Mouse (Mus musculus): ENCODE data around the gene Homer3.
A peak's percentile ranks its signal among the peaks of the same experiment; 100 is the strongest.

The Homer3 gene

DNA sequence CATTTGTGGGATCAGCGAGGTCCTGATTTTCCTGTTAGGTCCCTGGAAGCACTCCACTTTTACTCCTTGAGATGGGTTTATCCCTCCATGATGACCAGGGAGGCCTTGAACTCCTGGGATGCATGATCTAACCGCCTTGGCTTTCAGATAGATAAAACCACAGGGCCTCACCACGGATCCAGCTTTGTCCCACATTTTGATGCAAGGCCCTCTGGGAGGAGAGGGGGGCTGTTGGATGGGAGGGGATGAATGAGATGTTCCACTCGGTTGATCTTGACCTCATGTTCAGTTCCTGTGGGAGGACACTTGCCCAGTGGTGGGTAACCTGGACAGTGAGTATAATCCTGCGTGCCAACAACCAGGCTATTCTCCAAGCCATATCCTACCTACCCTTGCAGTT is 1.8 kb downstream of the Homer3 start:
- DNase-seq (ENCODE audit: low spot score) = no peak

DNA sequence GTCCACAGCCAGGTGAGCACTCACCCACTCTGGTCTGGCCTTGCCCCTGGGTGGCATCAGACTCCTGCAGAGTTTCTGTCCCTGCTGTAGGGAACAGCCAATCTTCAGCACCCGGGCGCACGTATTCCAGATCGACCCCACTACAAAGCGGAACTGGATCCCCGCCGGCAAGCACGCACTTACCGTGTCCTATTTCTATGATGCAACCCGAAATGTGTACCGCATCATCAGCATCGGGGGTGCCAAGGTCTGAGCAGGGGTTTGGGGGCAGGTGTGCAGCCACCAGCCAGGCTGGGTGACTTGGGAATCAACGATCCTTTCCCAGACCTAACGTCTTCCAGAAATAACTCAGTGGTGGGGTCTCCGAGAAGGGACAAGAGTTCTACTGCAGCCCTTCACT is 2.7 kb downstream of the Homer3 start:
- DNase-seq (ENCODE audit: low spot score) = no peak

DNA sequence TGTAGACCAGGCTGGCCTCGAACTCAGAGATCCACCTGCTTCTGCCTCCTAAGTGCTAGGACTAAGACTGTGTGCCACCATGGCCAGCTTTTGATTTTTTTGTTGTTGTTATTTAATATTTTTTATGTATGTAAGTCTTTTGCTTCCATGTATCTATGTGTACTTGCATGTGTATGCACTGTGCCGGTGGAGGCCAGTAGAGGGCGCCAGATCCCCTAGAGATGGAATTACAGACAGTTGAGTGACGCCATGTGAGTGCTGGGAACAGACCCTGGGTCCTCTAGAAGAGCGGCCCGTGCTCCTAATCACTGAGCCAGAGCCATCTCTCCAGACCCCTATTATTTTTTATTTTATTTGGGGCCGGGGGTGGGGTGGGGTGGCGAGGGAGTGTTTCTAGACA is 4.1 kb downstream of the Homer3 start:
- no peak for DNase-seq (ENCODE audit: low spot score)

DNA sequence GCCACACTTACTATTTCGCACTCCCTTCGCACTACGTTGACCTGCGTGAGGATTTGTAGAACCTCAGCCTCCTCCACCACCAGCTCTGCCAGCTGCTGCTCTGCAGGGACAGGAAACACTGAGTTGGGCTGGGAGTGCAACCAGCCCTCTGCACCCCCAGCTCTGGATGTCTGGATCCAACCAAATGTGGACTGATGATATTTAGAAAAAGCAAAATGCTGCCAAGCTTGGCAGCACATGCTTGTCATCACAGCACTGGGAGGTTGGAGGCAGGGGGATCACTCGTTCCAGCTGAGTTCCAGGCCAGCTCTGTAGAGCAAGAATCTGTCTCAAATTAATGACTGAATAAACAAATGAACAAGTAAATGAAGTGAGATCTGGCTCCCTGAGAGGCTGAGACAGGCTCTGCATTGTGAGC is 11.4 kb downstream of the Homer3 start:
- DNase-seq (ENCODE audit: low spot score) = no peak

DNA sequence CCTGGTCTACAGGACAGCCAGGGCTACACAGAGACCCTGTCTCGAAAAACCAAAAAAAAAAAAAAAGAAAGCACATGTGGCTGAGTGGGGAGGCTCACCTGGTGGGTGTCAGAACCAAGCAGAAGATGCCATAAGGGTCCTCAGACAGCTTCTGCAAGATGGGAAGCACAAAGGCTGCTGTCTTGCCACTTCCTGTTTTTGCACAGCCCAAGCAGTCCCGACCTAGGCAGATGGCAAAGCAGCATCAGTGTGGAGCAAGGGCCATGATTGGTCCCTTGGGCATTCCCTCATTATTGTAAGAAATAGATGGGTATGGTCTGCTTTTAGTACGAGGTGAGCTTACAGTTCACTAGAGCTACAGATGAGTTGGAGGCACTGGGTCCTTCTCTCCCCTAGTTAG is 18.3 kb downstream of the Homer3 start:
- DNase-seq (ENCODE audit: low spot score) = no peak

DNA sequence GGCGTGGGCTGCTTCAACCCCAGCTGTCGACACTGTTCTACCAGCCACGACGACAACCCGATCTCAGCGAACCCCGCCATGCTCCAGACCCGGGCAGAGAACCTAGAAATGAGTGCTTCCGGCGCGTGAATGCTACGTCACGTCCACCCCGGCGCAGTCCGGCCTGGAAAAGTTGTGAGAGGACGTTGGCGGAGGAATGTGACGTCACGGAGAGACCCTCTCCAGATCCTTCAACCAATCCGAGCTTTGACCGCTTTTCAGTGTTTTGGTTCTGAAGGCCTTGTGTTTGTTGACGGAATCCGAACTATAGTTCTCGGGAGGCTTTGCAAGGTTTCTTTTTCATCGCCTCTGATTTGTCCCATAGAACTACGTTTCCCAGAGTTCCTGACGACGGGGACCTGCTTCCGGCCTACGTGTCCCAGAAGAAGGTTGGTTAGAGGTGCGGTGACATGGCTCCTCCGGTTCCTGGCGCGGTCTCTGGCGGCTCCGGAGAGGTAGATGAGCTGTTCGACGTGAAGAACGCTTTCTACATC is 19.8 kb downstream of the Homer3 start, which contains the start of the genes Ddx49 and Cope:
Ddx49 (minus strand) TSS at position 132 of the 533 bp plus-strand sequence.
Cope (plus strand) TSS at position 161 of the 533 bp plus-strand sequence.
- DNase-seq (ENCODE audit: low spot score) = peak; percentile 89

DNA sequence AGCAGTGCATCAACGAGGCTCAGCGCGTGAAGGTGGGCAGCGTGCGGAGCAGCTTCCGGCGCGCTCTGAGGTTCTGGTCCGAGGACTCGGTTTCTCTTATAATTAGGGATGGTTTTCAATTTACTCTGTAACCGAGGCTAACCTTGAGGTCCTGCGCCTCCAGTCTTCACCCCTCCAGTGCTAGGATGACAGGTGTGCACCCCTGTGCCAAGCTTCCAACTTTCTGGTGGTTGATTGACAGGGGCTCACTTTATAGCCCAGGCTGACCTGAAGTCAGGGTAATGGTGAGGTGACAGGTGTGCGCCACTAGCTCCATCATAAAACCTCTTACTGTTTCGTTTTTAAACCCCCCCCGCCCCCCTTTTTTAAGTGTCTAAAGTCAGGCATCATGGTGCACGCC is 20.3 kb downstream of the Homer3 start:
- no peak for DNase-seq (ENCODE audit: low spot score)

DNA sequence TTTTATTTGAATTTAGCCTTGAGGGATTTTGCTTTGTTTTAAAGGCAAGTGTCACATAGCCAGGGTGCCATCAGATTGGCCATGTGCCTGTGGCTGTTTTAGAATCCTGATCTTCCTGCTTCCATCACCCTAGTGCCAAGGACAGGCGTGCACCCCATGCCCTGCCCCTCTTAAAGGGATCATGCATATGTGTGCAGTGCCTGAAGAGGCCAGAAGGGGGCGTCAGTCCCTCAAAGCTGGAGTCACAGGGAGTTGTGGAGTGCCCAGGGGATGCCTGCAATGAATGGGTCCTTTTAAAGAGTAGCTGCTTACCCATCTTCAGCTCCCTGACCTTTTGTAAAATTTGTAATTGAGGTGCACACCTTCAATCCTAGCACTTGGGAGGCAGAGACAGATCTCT is 26.7 kb downstream of the Homer3 start:
- DNase-seq (ENCODE audit: low spot score) = no peak

DNA sequence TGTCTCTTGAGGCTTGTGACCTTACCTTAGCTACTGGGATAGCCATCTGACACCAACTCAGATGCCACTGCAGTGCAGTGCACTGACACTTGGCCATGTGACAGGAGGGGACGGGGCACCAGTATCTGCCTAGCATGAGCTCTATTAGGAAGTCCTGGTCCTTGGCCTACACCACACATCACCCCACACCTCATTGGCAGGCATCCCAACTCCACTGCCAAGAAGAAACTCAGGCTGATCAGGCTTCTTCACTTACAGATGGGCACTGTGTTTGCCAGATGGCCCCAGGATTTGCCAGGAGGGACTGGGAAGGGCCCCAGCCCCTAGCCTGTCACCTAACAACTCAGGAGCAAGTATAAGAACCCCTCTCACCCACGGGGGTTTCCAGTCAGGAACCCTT is 30.8 kb downstream of the Homer3 start:
- DNase-seq (ENCODE audit: low spot score) = no peak

DNA sequence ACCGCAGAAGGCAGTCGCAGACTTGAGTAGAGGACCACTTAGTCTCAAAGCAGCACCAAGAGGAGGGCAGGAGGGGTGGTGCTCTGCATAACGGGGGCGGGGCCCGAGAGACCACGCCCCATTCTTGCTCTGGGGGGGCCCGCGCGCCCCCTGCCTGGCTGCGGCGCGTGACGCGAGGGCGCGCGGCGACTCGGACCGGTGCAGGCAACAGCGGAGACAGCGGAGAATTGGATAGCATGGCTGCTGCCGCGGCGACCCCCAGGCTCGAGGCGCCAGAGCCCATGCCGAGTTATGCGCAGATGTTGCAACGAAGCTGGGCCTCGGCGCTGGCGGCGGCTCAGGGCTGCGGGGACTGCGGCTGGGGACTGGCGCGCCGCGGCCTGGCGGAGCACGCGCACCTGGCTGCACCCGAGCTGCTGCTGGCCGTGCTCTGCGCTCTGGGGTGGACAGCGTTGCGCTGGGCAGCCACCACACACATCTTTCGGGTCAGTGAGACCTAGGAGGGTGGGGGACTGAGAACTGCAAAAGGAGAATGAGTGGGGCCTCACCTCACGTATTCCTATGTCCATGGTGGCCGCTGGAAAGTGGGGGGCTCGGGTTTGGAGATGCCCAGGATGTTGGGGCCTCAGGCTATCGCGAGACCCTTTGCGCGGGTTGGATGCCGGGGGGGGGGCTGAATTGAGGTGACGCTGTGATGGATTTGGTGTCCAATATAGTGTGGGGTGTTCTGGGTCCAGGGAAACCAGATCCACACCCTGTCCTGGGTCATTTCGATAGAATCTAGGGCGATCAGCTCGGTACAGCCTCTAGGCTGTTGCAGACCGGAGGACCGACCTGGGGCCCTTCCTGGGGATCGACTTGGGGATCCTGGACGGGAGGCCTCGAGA is 33.2 kb downstream of the Homer3 start, which contains the start of gene Cers1:
Cers1 (plus strand) TSS at position 152 of the 887 bp plus-strand sequence.
- peak; percentile 76 for DNase-seq (ENCODE audit: low spot score)

DNA sequence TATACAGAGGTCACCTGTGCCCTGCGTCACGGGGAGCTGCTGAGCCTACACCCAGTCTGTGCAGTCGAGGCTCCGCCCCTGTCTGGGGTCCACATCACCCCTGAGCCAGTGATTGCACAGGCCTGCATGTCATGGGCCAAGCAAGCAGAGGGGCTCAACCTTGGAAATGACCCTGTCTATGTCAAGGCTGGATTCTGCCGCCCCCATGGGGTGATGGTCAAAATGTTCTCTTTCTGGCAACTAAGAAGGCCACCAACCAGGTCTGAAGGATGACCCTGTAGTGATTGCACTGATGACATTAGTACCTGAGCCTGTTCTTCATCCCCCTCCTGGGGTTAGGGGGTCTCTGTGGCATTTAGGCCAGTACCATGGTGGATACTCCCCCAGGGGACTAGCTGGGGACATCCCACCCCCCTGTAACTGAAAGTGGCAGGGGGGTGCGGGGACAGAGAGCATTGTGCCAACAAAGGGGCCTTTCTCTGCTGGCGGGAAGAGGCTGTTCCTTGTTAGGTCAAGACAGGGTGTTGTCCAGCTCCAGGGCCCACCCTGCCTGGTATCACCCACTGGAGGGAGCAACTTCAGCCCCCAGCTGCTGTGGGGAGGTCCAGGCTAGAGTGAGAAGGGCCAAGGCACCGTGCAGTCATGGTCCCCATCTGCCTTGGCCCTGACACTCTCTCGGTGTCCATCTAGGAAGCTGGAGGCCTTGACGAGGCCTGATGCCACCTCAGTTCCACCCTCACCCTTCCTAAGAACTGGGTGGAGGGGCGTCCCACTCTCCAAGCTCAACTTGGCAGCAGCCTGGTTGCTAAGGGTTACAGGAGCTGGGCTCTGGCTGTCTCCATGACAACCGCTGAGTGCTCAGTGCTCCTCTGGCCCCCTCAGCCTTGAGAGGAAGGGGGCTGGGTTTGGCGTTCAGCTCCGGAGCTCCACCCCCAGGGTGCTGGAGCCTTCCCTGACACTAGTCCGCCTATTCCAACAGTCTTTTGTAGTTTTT is 34.2 kb downstream of the Homer3 start:
- DNase-seq (ENCODE audit: low spot score) = peak; percentile 67

DNA sequence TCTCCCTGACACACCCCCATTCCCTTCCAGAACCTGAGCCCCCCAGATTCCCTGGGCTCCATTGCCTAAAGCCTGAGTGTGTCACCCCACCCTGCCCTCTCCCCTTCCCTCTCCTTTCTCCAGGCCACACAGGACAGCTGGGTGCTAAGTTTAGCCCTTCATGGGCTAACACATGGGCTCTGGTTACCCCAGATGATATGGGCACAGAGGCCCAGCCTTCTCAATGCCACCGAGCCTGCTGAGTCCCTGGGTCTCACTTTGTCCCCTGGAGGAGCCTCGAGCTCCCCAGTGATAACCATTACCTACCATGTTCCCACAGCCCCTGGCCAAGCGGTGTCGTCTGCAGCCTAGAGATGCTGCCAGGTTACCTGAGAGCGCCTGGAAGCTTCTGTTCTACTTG is 35.2 kb downstream of the Homer3 start:
- no peak for DNase-seq (ENCODE audit: low spot score)

DNA sequence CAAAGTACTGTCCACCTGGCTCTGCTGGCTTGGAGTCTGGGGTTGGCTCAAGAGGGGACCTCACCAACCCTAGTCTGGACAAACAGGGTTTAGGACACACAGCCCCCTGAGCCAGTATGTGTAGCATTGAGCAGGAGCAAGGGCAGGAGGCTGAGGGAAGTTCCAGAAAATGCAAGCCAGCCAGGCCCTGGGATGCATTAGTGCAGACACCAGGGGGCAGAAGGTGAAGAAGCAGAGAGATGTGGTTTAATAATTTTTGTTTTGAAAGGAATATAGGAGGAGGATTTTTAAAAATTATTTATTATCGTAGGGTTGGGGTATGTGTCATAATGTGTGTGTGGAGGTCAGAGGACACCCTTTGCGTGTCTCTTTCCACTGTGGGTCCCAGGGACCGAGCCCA is 41.1 kb downstream of the Homer3 start:
- no peak for DNase-seq (ENCODE audit: low spot score)

DNA sequence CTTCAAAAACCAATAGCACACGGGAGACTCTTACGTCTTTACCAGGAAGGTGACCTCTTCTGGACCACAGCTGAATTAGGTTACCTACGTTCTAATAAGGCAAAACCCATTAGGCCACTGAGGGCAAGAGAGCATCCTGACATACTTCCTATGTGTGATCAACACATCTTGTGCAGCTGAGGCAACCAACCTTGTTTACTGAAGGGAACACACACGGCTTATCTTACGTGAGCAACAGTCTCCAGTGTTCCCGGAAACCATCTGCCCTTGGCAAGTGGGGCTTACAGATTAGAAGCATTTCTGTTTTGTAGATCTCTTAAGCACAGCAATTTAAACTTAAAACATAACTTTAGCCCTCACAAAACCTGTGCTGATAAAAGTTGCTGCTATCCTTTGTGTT is 44.9 kb downstream of the Homer3 start:
- DNase-seq (ENCODE audit: low spot score) = no peak

DNA sequence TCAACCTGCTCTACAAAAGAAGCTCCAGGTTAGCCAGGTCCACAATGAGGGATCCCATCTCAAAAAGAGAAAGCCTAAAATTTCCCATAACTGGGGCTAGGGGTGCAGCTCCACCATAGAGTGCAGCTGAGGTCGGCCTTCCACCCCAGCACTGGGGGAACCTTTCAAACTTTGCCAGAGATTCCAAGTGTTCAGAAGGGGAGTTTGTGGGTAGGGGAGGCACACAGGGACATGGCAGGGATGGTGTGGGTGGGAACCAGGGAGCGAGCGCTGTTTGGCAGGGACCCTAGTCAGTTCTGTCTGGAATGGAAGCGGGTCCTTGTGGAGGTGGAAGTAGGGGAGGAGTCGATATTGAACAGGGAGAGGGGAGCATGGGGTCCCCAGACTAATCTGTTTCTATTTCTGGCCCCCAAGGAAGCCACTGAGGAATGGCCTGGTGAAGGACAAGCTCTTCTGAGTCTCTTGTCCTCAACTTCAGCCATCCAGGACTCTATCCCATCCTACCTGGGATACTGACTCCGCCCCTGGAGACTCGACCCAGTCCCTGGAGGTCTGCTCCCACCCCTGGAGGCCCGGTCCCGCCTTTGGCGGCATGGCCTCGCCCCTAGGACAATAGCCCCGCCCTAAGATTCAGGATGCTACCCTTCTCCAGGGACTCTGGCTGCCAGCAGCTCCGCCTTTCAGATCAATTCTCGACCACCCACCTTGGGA is 46.7 kb downstream of the Homer3 start, which contains the start of gene Gdf1:
Gdf1 (plus strand) TSS at position 694 of the 711 bp plus-strand sequence.
- no peak for DNase-seq (ENCODE audit: low spot score)

DNA sequence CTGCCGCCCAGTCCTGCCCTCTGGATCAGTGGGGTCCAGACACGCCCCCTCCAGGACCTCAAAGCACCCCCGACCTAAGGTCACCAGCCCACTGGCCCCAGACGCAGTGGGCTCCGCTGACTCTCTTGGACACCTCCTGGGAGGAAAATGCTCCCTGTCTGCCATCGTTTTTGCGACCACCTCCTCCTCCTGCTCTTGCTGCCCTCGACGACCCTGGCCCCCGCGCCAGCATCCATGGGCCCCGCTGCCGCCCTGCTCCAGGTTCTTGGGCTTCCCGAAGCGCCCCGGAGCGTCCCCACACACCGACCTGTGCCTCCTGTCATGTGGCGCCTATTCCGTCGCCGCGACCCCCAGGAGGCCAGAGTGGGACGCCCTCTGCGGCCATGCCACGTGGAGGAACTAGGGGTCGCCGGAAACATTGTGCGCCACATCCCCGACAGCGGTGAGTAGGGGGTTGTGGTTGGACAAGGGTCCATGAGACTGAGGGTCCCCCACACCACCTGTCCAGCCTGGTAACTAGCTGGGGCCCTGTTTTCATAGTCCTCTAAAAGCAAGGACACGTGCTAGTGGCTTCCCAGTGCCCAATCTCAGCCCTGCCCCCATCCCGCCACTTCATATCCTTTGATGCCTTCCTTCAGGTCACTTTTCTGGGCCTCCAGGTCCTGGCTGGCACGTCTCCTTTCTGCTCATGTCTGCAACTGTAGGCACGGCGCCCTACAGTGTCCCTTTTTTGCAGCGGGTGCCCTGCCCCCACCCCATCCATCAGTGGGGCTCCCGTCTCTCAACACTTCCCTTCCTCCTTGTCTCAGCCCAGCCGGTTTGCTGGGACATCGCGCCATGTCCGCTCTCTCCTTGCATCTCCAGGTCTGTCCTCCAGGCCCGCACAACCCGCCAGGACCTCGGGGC is 47.5 kb downstream of the Homer3 start:
- no peak for DNase-seq (ENCODE audit: low spot score)

DNA sequence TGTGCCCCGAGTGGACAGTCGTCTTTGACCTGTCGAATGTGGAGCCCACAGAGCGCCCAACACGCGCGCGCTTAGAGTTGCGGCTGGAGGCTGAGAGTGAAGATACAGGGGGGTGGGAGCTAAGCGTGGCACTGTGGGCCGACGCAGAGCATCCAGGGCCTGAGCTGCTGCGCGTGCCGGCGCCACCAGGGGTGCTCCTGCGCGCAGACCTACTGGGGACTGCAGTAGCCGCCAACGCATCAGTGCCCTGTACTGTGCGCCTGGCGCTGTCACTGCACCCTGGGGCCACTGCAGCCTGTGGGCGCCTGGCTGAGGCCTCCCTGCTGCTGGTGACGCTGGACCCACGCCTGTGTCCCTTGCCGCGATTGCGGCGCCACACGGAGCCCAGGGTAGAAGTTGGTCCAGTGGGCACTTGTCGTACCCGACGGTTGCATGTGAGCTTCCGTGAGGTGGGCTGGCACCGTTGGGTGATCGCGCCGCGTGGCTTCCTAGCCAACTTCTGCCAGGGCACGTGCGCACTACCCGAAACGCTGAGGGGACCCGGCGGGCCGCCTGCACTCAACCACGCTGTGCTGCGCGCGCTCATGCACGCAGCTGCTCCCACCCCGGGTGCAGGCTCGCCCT is 48.2 kb downstream of the Homer3 start:
- peak; percentile 42 for DNase-seq (ENCODE audit: low spot score)

DNA sequence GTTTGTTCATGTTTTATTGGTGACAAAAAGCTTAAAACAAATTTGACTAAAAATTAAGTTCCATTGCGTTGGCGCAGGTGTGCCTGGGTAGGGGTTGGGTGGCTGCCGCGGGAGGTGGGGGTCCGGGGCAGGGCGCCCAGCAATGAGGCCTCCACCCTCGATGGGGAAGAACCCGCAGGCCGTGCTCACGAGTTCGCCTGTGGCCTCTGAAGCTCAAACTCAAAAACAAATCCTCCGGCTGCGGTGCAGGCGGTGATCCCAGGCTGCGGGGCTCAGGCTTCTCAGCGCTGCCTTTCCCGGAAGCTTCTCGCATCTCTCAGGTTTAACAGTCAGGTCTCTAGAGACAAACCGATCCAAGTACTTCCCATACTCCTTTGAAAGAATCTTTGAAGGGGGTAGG is 48.9 kb downstream of the Homer3 start:
- DNase-seq (ENCODE audit: low spot score) = no peak

DNA sequence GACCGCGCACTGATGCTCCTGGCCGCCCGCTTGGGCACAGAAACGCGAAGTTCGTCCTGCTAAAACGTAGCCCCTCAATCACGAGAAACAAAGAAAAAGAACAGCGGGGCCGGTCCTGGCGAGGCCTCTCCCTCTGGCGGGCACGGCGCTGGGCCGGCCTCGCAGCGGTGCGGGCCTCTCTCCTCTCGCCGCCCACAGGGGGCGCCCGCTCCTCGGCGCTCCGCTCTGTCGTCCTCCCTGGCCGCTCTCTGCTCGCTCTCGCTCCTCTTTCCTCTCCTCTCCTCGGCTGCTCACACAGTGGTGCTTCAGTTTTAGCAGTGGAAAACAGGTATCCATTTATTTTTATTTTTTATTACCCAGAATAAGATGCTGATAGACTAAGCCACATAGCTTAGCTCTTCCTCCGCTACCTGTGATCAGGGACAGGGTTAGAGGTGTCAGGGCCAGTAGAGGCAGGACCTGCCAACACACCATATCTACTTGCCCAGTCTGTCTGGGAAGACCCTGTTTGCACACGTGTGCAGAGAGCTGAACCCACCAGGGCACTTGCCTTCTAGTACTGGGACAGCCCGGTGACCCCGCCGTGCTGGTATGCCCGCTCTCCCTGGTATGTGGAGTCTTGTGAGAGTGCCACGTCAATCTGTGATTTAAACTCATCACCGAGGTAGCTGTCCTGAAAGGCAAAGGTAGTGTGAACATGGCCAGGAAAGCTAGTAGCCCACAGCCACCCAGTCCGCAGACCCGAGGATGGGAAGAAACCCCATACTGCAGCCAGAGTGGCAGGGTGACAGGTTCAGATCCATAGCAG is 49.6 kb downstream of the Homer3 start:
- DNase-seq (ENCODE audit: low spot score) = peak; percentile 74
